ENCODE assay signal across 15 mouse cellular contexts in genomic region chr1:127316651-127317050, GRCm38 (mm10).
"Had no signal": no experiment of that assay in that cellular context is flagged by ENCODE, and none has a peak within 500 bp of the region (broad histone marks: within the 10 kb centered on the region; RNA-seq: fewer than 3 reads in every experiment).

No protein-coding gene starts in this region.

- H3K9ac ChIP-seq: liver, embryonic 15.5 days; midbrain, embryonic 12.5 days had no signal

- DNase-seq: kidney, adult 11 months; kidney, adult 9 months; kidney, postnatal 36 days; lung, adult 2 months; lung, postnatal 36 days; right cerebral cortex, adult 18-20 months; right cerebral cortex, postnatal 25 days; thymus, postnatal 36 days had no signal

- H3K4me3 ChIP-seq: layer of hippocampus, adult 2 months; limb, embryonic 10.5 days; liver, embryonic 15.5 days; midbrain, embryonic 12.5 days had no signal

- H3K27me3 ChIP-seq: liver, embryonic 15.5 days; midbrain, embryonic 12.5 days had no signal

- H3K4me2 ChIP-seq: liver, embryonic 11.5 days; liver, embryonic 15.5 days; midbrain, embryonic 12.5 days had no signal

- ATAC-seq: lung, postnatal 0 days had no signal

- H3K9me3 ChIP-seq: limb, embryonic 10.5 days; liver, embryonic 15.5 days; midbrain, embryonic 12.5 days had no signal

- H3K27ac ChIP-seq: kidney, postnatal 0 days; layer of hippocampus, adult 2 months; limb, embryonic 10.5 days; liver, embryonic 15.5 days; midbrain, embryonic 12.5 days had no signal

- H3K36me3 ChIP-seq: limb, embryonic 10.5 days; liver, embryonic 15.5 days had no signal
